Mouse (Mus musculus) MEL (cell line): ENCODE data around the gene Bahcc1. TPM values are rescaled to one million over a fixed set of nuclear protein-coding genes. Genes with fewer than 3 reads are reported as not detected.

Experiments
- DNase-seq: peaks from one replicate; pipeline ENCODE4 v3.0.0; 2011; ENCODE audit warnings: low read depth, low spot score
- H3K27ac ChIP-seq: 2 replicates; pipeline ENCODE4 v1.5.1; 2012; ENCODE audit warnings: low read depth, mild to moderate bottlenecking, control low read depth, low read length, moderate library complexity; ENCODE audit not compliant: control insufficient read depth
- H3K27me3 ChIP-seq, 2 experiments: fragments of 150-350 bp in 1 of 2; sonication (generic) in 1 of 2; 2 replicates each; pipeline ENCODE4 v1.6.1; 2012; ENCODE audit warnings: low read length in 2 of 2, mild to moderate bottlenecking in 2 of 2, improper control_type of control experiment in 1 of 2, moderate library complexity in 1 of 2; ENCODE audit not compliant: insufficient read depth in 2 of 2, control insufficient read depth in 1 of 2
- H3K36me3 ChIP-seq, 2 experiments: 2 replicates each; pipeline ENCODE4 v1.6.1; 2012 to 2014; ENCODE audit warnings: low read length in 2 of 2, improper control_type of control experiment in 1 of 2, inconsistent platforms in 1 of 2, mild to moderate bottlenecking in 1 of 2; ENCODE audit not compliant: insufficient read depth in 2 of 2, control insufficient read depth in 1 of 2
- H3K4me1 ChIP-seq, 2 experiments: fragments of 150-350 bp in 1 of 2; sonication (generic) in 1 of 2; 2 replicates each; pipeline ENCODE4 v1.6.1; 2012; ENCODE audit warnings: low read length in 2 of 2, improper control_type of control experiment in 1 of 2, mild to moderate bottlenecking in 1 of 2; ENCODE audit not compliant: insufficient read depth in 2 of 2, control insufficient read depth in 1 of 2
- H3K4me3 ChIP-seq, 2 experiments: fragments of 150-350 bp in 1 of 2; sonication (generic) in 1 of 2; 2 replicates each; pipeline ENCODE4 v1.5.1; 2012; ENCODE audit warnings: low read depth in 2 of 2, low read length in 2 of 2, mild to moderate bottlenecking in 2 of 2, moderate library complexity in 2 of 2, control low read depth in 1 of 2, improper control_type of control experiment in 1 of 2; ENCODE audit not compliant: control insufficient read depth in 1 of 2, insufficient read depth in 1 of 2
- H3K79me2 ChIP-seq: 2 replicates; pipeline ENCODE4 v1.6.1; 2012; ENCODE audit warnings: mild to moderate bottlenecking, low read length, moderate library complexity; ENCODE audit not compliant: control insufficient read depth, poor library complexity, insufficient read depth
- H3K9ac ChIP-seq: 2 replicates; pipeline ENCODE4 v1.6.1; 2012; ENCODE audit warnings: low read depth, mild to moderate bottlenecking, control low read depth, low read length, moderate library complexity; ENCODE audit not compliant: control insufficient read depth, poor library complexity, severe bottlenecking
- H3K9me3 ChIP-seq: fragments of 150-350 bp; sonication (generic); replicated peaks from 2 replicates; pipeline ENCODE4 v1.6.1; 2012; ENCODE audit warnings: mild to moderate bottlenecking, low read length, improper control_type of control experiment, moderate library complexity; ENCODE audit not compliant: insufficient read depth
- CHD1 ChIP-seq: IDR thresholded peaks from 2 replicates; pipeline ENCODE4 v1.6.1; 2012; ENCODE audit warnings: low read depth, mild to moderate bottlenecking, inconsistent platforms, low read length, improper control_type of control experiment
- CHD2 ChIP-seq: IDR thresholded peaks from 2 replicates; pipeline ENCODE4 v1.6.1; 2011; ENCODE audit warnings: low read length, improper control_type of control experiment
- E2F4 ChIP-seq: IDR thresholded peaks from 2 replicates; pipeline ENCODE4 v1.6.1; 2011; ENCODE audit warnings: low read depth, low read length, improper control_type of control experiment, borderline replicate concordance
- GATA1 ChIP-seq: IDR thresholded peaks from 2 replicates; pipeline ENCODE4 v1.6.1; 2011; ENCODE audit warnings: low read depth, low read length, improper control_type of control experiment
- KAT2A ChIP-seq: conservative IDR thresholded peaks from 2 replicates; pipeline ENCODE4 v1.6.1; 2012; ENCODE audit warnings: low read depth, low read length, improper control_type of control experiment, inconsistent platforms
- MAFK ChIP-seq: IDR thresholded peaks from 2 replicates; pipeline ENCODE4 v1.6.1; 2011; ENCODE audit warnings: low read depth, mild to moderate bottlenecking, low read length, improper control_type of control experiment, borderline replicate concordance
- MEF2A ChIP-seq: IDR thresholded peaks from 2 replicates; pipeline ENCODE4 v1.6.1; 2014; ENCODE audit warnings: low read depth, mild to moderate bottlenecking, inconsistent platforms, low read length, improper control_type of control experiment; ENCODE audit not compliant: poor library complexity, insufficient replicate concordance, severe bottlenecking; ENCODE audit errors: extremely low read depth
- NELFE ChIP-seq: IDR thresholded peaks from 2 replicates; pipeline ENCODE4 v1.6.1; 2011; ENCODE audit warnings: low read depth, low read length, improper control_type of control experiment
- NRF1 ChIP-seq: IDR thresholded peaks from 2 replicates; pipeline ENCODE4 v1.6.1; 2014; ENCODE audit warnings: low read depth, mild to moderate bottlenecking, inconsistent platforms, low read length, improper control_type of control experiment, moderate library complexity; ENCODE audit not compliant: poor library complexity, insufficient read depth, severe bottlenecking
- POLR2AphosphoS2 ChIP-seq: IDR thresholded peaks from 2 replicates; pipeline ENCODE4 v1.6.1; 2011; ENCODE audit warnings: low read length, improper control_type of control experiment
- POLR2AphosphoS5 ChIP-seq: IDR thresholded peaks from 2 replicates; pipeline ENCODE4 v1.6.1; 2012; ENCODE audit warnings: low read depth, borderline replicate concordance, mild to moderate bottlenecking, inconsistent platforms, low read length, moderate library complexity, mixed read lengths
- RAD21 ChIP-seq: IDR thresholded peaks from 2 replicates; pipeline ENCODE4 v1.6.1; 2011; ENCODE audit warnings: mild to moderate bottlenecking, low read depth, low read length, improper control_type of control experiment
- SIN3A ChIP-seq: IDR thresholded peaks from 2 replicates; pipeline ENCODE4 v1.6.1; 2012; ENCODE audit warnings: low read length, improper control_type of control experiment, inconsistent platforms
- TBP ChIP-seq: IDR thresholded peaks from 2 replicates; pipeline ENCODE4 v1.8.0; 2011; ENCODE audit warnings: low read depth, low read length, improper control_type of control experiment
- UBTF ChIP-seq: IDR thresholded peaks from 2 replicates; pipeline ENCODE4 v1.6.1; 2012; ENCODE audit warnings: low read depth, mild to moderate bottlenecking, inconsistent platforms, low read length, improper control_type of control experiment, moderate library complexity, borderline replicate concordance; ENCODE audit not compliant: insufficient read depth
- USF2 ChIP-seq, 2 experiments: IDR thresholded peaks; 2 replicates each; pipeline ENCODE4 v1.6.1; 2011 to 2012; ENCODE audit warnings: improper control_type of control experiment in 2 of 2, low read length in 2 of 2, borderline replicate concordance in 1 of 2, inconsistent platforms in 1 of 2, low read depth in 1 of 2, mild to moderate bottlenecking in 1 of 2; ENCODE audit not compliant: insufficient read depth in 1 of 2
- ZC3H11A ChIP-seq: IDR thresholded peaks from 2 replicates; pipeline ENCODE4 v1.6.1; 2012; ENCODE audit warnings: low read depth, mild to moderate bottlenecking, inconsistent platforms, low read length, improper control_type of control experiment
- ZMIZ1 ChIP-seq: IDR thresholded peaks from 2 replicates; pipeline ENCODE4 v1.6.1; 2012; ENCODE audit warnings: low read depth, mild to moderate bottlenecking, inconsistent platforms, low read length, improper control_type of control experiment, moderate library complexity
- polyA plus RNA-seq, 2 experiments: library from polyadenylated mRNA; stranded (reverse) in 1 of 2; unstranded in 1 of 2; fragments of >175 nt in 1 of 2; fragments of >200 nt in 1 of 2; gene quantifications; 2 replicates each; pipeline versions ENCODE4 v1.2.1 to v1.2.4; 2012; ENCODE audit warnings: low replicate concordance in 2 of 2, low read depth in 1 of 2; ENCODE audit not compliant: insufficient read length in 2 of 2, insufficient read depth in 1 of 2, missing spikeins in 1 of 2
- total RNA-seq: library from RNA; depleted of rRNA; stranded (reverse); fragments of 300-350 nt; gene quantifications from 2 replicates; pipeline ENCODE4 v1.2.3, GENCODE M21; 2012

Bahcc1 gene
- total and polyA plus RNA-seq, 3 experiments, result 0.04 to 0.26 TPM; not detected in 1

- TF ChIP-seq GATA1, result no peak
- TF ChIP-seq MAFK, result no peak
- TF ChIP-seq POLR2AphosphoS5, result no peak
- no peak for TF ChIP-seq USF2 (IDR thresholded peaks at IDR 0.05; ENCODE audit: borderline replicate concordance in 1 of 2, insufficient read depth in 1 of 2, low read depth in 1 of 2, low read length in 2 of 2)
- TF ChIP-seq POLR2AphosphoS2, result no peak
- TF ChIP-seq TBP, result no peak
- no peak for TF ChIP-seq CHD1
- no peak for TF ChIP-seq MEF2A
- no peak for TF ChIP-seq UBTF
- TF ChIP-seq SIN3A, result no peak
- no peak for TF ChIP-seq CHD2
- TF ChIP-seq RAD21, result no peak
- no peak for TF ChIP-seq NRF1
- TF ChIP-seq NELFE, result no peak
- no peak for TF ChIP-seq ZMIZ1
- no peak for TF ChIP-seq ZC3H11A
- Histone ChIP-seq H3K9me3 (no peaks in the 10 kb centered on the region), H3K79me2 (peaks cover 2% of the 10 kb centered on the region; the same call in 1 of the 2 replicates), H3K9ac (peak overlapping the region; percentile 73; the same call in 1 of the 2 replicates), H3K4me3 (peak overlapping the region in 1 of 2 experiments; percentile 55; a peak in 2 of 4 replicates), H3K4me1 (peaks cover 2 to 17% of the 10 kb centered on the region in 2 experiments; a peak in 3 of 4 replicates), H3K27ac (no peak overlapping the region; the same call in 1 of the 2 replicates), H3K27me3 (no peaks in the 10 kb centered on the region), H3K36me3 (peaks cover 0 to 10% of the 10 kb centered on the region in 2 experiments; a peak in 2 of 4 replicates)
- no peak for DNase-seq
These were observed 82.1 kb downstream of the Bahcc1 start for GRCm38 (mm10) chr11:120314721-120315415.

- Histone ChIP-seq H3K79me2 (peaks cover 2% of the 10 kb centered on the region; the same call in 1 of the 2 replicates), H3K27ac (peak overlapping the region; percentile 85), H3K9me3 (no peaks in the 10 kb centered on the region), H3K9ac (peak overlapping the region; percentile 73), H3K27me3 (no peaks in the 10 kb centered on the region), H3K36me3 (peaks cover 0 to 10% of the 10 kb centered on the region in 2 experiments; a peak in 2 of 4 replicates), H3K4me3 (peak overlapping the region; percentile 55 to 63), H3K4me1 (peaks cover 2 to 15% of the 10 kb centered on the region in 2 experiments; a peak in 3 of 4 replicates)
- TF ChIP-seq E2F4, result 0 out of 2 replicates have a peak, but pooled peaks have one; percentile 2
- no peak for TF ChIP-seq KAT2A
- no peak for DNase-seq
These were observed 82.6 kb downstream of the Bahcc1 start for GRCm38 (mm10) chr11:120315416-120315761.
